Mouse (Mus musculus) frontal cortex, postnatal 25 days (tissue): Measurements from ENCODE around the gene Gm2026.
"Not testable (repeated sequence)": the region's sequence is repeated elsewhere in the genome, so short reads cannot be mapped to it uniquely, and the experiment has no call there.

ENCODE experiments used
- DNase-seq, 2 experiments: peaks; one replicate each; pipeline ENCODE4 v3.0.0; 2022; ENCODE audit warnings: low spot score in 2 of 2

Gm2026 gene

GRCm38 (mm10) chr2:175965031-175965430, at the start of gene Gm2026:
TSS of gene Gm2026 (plus strand) at chr2:175965331.
- DNase-seq, result not testable (repeated sequence)

- DNase-seq, result not testable (repeated sequence)
Observed at GRCm38 (mm10) chr2:175931000-175931399, 34.1 kb upstream of the Gm2026 start, which contains the start of gene Zfp966. TSS of gene Zfp966 (minus strand) at chr2:175931100.
